ENCODE assay signal across 8 mouse cellular contexts in genomic region chr9:55429242-55429975, GRCm38 (mm10).
DNase-seq lines count a peak whose midpoint lies in the region; ATAC-seq and TF ChIP-seq lines count a peak whose summit lies in the region.

No protein-coding gene starts in this region.

- H3K9ac ChIP-seq in heart, embryonic 16.5 days (ENCODE audit: low read length) = no peak overlapping the region
- H3K9ac ChIP-seq in liver, embryonic 13.5 days = no peak overlapping the region
- no peak overlapping the region for H3K9ac ChIP-seq in neural tube, embryonic 12.5 days

- no peaks in the 10 kb centered on the region for H3K36me3 ChIP-seq in heart, embryonic 16.5 days (ENCODE audit: control insufficient read depth, insufficient read depth)
- H3K36me3 ChIP-seq in liver, embryonic 13.5 days = no peaks in the 10 kb centered on the region
- no peaks in the 10 kb centered on the region for H3K36me3 ChIP-seq in neural tube, embryonic 12.5 days

- peaks cover 8% of the 10 kb centered on the region for H3K27me3 ChIP-seq in heart, embryonic 16.5 days (ENCODE audit: control insufficient read depth, insufficient read depth, low read length)
- peaks cover 16% of the 10 kb centered on the region for H3K27me3 ChIP-seq in liver, embryonic 13.5 days
- H3K27me3 ChIP-seq in neural tube, embryonic 12.5 days (replicated peaks) = peaks cover 8% of the 10 kb centered on the region

- no peaks in the 10 kb centered on the region for H3K9me3 ChIP-seq in heart, embryonic 16.5 days (replicated peaks; ENCODE audit: control insufficient read depth, low read length)
- no peaks in the 10 kb centered on the region for H3K9me3 ChIP-seq in liver, embryonic 13.5 days (replicated peaks)
- H3K9me3 ChIP-seq in neural tube, embryonic 12.5 days = no peaks in the 10 kb centered on the region

- DNase-seq in CD4-positive helper T cell, adult 2 months (ENCODE audit: low read depth, low spot score) = peak; percentile 78
- DNase-seq in fibroblast of lung, adult 2 months (ENCODE audit: low read depth) = peak; percentile 80
- peak; percentile 70 to 84 for DNase-seq in kidney, postnatal 36 days
- DNase-seq in liver, embryonic 13.5 days = peak; percentile 48
- peak; percentile 65 for DNase-seq in testis, postnatal 14 days (ENCODE audit: low spot score)

- H3K4me3 ChIP-seq in bone marrow macrophage, adult 2 months (ENCODE audit: insufficient read depth, low read length) = no peak overlapping the region
- H3K4me3 ChIP-seq in heart, embryonic 16.5 days (ENCODE audit: low read length) = no peak overlapping the region
- no peak overlapping the region for H3K4me3 ChIP-seq in liver, embryonic 13.5 days (replicated peaks)
- no peak overlapping the region for H3K4me3 ChIP-seq in neural tube, embryonic 12.5 days

- H3K27ac ChIP-seq in bone marrow macrophage, adult 2 months (ENCODE audit: insufficient read depth, low read depth, low read length) = no peak overlapping the region
- no peak overlapping the region for H3K27ac ChIP-seq in heart, embryonic 16.5 days (ENCODE audit: low read length)
- no peak overlapping the region for H3K27ac ChIP-seq in liver, embryonic 13.5 days
- no peak overlapping the region for H3K27ac ChIP-seq in neural tube, embryonic 12.5 days

- 32% methylated on average over 12 of the region's 12 CpGs for WGBS in heart, embryonic 16.5 days
- WGBS in liver, embryonic 13.5 days (ENCODE audit: insufficient replicate concordance) = 31% methylated on average over 12 of the region's 12 CpGs
- WGBS in neural tube, embryonic 12.5 days = 28% methylated on average over 12 of the region's 12 CpGs

- no peak for ATAC-seq in heart, embryonic 16.5 days (replicated peaks; ENCODE audit: extremely low read depth, insufficient read depth, low FRiP score)
- peak; percentile 47; the same call in 1 of the 2 replicates for ATAC-seq in liver, embryonic 13.5 days (ENCODE audit: low read depth)
- peak; percentile 54; the same call in 1 of the 2 replicates for ATAC-seq in neural tube, embryonic 12.5 days (ENCODE audit: low FRiP score, low read depth)

- no peak for TF ChIP-seq POLR2A in bone marrow macrophage, adult 2 months (IDR thresholded peaks at IDR 0.05; ENCODE audit: borderline replicate concordance, low read depth, low read length)

- H3K4me1 ChIP-seq in bone marrow macrophage, adult 2 months (ENCODE audit: control insufficient read depth, insufficient read depth, low read length) = no peaks in the 10 kb centered on the region
- peaks cover 2% of the 10 kb centered on the region; the same call in 1 of the 2 replicates for H3K4me1 ChIP-seq in heart, embryonic 16.5 days (ENCODE audit: control insufficient read depth, insufficient read depth, low read length)
- H3K4me1 ChIP-seq in liver, embryonic 13.5 days (replicated peaks) = 0 out of 2 replicates have a peak, but pooled peaks cover 5% of the 10 kb centered on the region
- H3K4me1 ChIP-seq in neural tube, embryonic 12.5 days = peaks cover 9% of the 10 kb centered on the region; the same call in 1 of the 2 replicates

- peak overlapping the region; percentile 42; the same call in 1 of the 2 replicates for H3K4me2 ChIP-seq in heart, embryonic 16.5 days (ENCODE audit: low read depth, low read length)
- no peak overlapping the region for H3K4me2 ChIP-seq in liver, embryonic 13.5 days
- no peak overlapping the region for H3K4me2 ChIP-seq in neural tube, embryonic 12.5 days (replicated peaks)

- TF ChIP-seq CTCF in bone marrow macrophage, adult 2 months (IDR thresholded peaks at IDR 0.05; ENCODE audit: low read depth, low read length) = peak; percentile 31; the same call in 1 of the 2 replicates
